Mouse (Mus musculus) fibroblast of lung, adult 2 months (primary cell): ENCODE results near the gene Syt12.

Source experiments
- DNase-seq: peaks from one replicate; pipeline ENCODE4 v3.0.0-alpha.2; 2011; ENCODE audit warnings: low read depth

The Syt12 gene

GRCm38 (mm10) chr19:4447445-4447844 is 29.8 kb downstream of the Syt12 start:
- no peak for DNase-seq

- DNase-seq = no peak
Observed at GRCm38 (mm10) chr19:4446661-4447420, 30.4 kb downstream of the Syt12 start.

DNA sequence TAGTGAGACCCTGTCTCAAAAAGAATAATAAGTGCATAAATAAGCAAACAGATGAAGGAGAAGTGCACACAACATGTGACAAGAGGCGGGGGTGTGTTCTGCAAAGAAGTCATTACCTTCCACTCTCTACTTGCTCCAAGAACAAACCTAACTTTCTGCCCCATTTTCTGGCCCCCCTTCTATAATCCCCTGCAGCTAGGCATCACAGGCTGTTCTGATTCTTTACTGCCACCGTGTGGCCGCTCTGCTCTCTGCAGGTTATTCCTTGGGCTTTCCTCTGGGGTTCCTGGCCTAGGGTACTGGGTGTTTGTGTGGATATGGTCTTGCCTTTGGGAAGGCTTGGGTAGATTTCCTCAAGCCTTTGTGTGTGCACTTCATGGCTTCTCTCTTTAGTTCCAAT is 34.8 kb downstream of the Syt12 start:
- DNase-seq = no peak

GRCm38 (mm10) chr19:4441621-4442161 is 35.6 kb downstream of the Syt12 start:
- no peak for DNase-seq

DNA sequence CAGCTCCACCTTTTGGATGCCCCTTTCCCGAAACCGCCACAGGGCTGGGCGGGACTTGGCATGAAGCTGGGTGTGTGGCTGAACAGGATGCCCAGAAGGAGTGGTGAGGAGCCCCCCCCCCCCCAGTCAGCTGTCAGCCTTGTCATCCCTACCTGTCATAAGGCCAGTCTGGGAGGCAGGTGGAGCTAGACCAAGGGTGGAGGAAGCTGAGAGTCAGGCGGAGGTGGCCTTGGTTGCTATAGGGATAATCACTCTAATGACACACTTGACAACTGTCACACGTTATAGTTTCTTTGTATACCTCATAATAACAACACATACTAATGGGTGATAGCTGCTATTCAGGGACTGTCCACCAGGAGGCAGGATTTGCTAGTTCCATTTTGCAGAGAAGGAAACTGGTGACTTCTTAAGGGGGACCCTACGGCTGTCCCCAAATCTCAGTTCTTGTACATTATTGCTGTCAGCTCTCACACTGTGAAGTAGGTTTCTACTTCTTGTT is 36.1 kb downstream of the Syt12 start:
- DNase-seq = no peak

DNA sequence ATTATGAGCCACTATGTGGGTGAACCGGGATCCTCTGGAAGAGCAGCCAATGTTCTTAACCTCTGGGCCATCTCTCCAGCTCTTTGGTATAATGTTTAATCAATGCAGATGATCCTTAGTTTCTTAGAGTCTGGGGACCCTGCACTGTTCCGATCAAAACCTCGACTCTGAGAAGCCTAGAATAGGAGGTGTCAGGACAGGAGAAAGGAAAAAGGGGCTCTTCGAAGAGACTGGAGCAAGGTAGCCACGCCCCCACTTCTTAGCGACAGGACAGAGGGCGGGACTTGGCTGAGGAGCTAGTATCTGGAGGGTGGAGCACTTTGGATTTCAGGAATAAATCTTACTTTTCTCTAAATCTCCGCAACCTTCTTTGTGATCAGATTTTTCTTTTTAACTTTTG is 37.0 kb downstream of the Syt12 start:
- no peak for DNase-seq

GRCm38 (mm10) chr19:4439161-4439801 is 38.0 kb downstream of the Syt12 start, which contains the start of gene Rhod:
Gene Rhod (minus strand): TSS chr19:4439432.
- no peak for DNase-seq

DNA sequence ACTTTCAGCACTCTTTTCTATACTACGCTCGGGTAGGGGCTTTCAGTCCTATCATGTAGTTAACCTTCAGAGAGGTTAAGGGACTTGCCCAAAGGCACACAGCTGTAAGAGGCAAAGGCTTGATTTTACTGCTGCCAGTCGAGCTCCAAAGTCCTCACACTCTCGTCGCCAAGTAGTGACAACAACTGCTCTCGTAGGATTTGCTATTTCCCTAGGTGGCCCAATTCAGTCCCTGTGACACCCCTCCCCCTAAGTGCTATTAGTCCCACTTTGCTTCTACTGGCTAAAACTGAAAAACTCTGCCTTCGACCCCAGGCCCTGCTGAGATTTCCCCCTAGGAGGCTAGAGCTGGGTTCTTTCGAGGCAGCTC is 38.5 kb downstream of the Syt12 start:
- DNase-seq = no peak

- DNase-seq = no peak
Observed at GRCm38 (mm10) chr19:4437886-4438285, 39.4 kb downstream of the Syt12 start.

GRCm38 (mm10) chr19:4436254-4436653 is 41.0 kb downstream of the Syt12 start:
- DNase-seq = no peak

DNA sequence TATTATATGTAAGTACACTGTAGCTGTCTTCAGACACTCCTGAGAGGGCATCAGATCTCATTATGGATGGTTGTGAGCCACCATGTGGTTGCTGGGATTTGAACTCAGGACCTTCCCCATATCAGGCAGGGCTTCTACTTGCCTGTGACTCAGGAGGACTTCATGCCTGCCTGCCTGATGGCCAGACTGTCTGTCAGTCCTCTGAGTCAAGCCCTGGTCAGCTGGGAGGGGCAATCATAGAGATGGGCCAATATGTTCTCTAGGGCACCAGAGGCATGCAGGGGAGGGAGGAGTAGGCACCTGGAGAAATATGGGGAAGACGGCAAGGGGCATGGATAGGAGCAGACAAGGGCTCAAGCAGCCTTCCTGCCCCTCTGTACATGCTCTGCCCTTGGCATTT is 42.2 kb downstream of the Syt12 start:
- DNase-seq = no peak

GRCm38 (mm10) chr19:4433756-4434155 is 43.5 kb downstream of the Syt12 start:
- DNase-seq = no peak

- DNase-seq = no peak
Observed at GRCm38 (mm10) chr19:4430091-4430620, 47.1 kb downstream of the Syt12 start.

DNA sequence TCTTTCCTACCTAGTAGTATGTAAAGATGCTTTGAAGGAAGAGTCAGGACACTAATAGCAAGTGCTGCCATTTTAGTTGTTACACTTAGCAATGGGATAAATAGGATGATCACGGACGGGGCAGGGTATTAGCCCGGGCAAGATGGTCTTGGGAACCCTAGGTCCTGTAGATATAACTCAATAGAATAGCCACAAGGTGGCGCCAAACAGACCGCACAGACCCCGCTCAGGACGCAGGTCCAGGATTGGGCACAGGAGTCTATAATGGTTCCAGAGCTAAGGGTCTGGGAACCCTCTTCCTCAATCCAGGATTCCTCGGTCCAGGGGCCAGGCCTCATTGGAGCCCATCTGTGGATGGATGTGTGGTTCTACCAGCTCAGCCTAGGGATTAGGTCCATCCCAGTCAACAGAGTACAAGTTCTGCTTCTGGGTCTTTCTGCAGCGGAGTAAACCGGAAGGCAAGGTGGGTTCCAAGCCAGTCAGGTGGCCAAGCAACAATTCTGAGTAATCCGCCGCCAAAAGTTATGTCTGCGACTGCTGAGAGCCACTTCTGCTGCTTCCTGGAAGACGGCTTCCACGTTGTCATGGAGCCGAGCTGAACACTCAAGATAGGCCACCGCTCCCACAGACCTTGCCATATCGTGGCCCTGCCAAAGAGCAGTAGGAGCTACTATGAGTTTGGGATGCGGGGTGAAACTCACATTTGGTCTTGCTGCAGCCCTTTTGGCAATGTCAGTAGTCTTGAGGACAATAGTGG is 51.5 kb downstream of the Syt12 start:
- no peak for DNase-seq

DNA sequence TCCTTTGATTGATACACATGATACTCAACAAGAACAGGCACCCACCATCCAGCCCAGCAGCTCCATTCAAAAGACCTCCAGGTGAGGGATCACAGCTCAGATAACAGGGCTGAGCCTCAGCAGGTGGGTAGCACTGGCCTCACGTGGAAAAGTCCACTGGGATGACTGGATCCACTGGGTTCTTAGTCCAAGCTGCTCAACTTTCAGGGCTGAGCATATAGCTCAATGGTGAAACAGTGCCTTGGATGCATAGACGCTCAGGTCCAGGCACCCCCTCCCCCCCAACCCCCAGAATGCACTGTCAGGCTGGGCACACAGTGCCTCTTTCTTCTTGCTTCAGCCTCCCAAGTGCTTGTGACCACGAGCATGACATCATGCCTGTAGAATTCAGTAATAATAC is 54.2 kb downstream of the Syt12 start:
- DNase-seq = no peak

DNA sequence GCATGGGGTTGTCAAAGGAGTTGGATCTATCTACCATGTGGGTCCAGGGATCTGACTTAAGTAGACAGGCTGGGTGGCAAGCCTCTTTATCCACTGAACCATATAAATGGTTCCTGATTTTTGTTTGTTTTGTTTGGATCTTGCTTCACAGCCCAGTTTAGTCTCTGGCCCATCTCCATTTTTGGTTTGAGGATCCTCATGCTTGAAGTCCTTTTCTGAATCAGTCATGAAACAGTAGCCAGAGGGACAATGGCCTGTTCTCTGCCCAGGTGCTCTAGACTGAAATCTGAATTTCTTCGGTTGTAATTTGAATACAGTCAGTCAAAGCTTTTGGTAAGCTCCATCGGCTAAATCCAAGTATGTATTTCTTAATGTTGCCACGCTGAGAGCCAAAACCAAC is 54.7 kb downstream of the Syt12 start:
- no peak for DNase-seq

- DNase-seq = no peak
Observed at GRCm38 (mm10) chr19:4420153-4420910, 56.9 kb downstream of the Syt12 start.

DNA sequence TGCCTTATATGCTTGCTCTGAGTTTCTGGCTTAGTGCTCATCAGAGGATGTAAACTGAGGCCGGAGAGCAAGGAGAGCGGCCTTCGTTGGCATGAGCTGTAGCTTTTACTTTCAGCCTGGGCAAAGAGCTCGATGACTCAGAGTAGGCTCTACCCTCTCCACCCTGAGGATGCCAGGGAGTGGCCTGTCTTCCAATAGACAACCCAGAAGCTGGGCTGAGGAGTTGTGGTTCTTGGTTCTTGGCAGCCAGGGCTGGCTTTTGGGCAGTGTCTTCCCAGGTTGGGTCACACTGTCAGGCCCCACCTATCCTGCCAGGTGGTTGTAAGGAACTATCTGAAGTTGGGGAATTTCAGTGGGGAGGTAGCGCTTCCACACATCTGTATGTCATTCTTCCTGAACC is 57.5 kb downstream of the Syt12 start:
- DNase-seq = no peak

- DNase-seq = no peak
Observed at GRCm38 (mm10) chr19:4417713-4418112, 59.5 kb downstream of the Syt12 start.

DNA sequence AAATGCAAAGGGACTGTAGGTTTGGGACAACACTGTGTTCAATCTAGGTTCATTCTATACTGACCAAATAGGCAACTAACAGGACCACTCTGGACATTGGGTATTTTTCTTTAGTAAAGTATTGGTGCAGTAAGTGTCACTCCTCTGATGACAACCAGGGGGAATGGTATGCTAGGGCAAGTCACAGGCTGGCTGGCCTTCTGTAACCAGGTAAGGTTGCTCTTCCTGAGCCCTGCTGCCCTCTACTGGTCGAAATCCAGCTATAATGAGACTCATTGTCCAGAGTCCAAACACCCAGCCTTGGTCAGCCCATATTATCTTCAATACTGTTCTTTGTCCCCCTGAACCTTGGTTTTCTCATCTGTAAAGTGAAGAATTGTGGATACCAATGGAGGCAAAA is 60.1 kb downstream of the Syt12 start:
- no peak for DNase-seq

DNA sequence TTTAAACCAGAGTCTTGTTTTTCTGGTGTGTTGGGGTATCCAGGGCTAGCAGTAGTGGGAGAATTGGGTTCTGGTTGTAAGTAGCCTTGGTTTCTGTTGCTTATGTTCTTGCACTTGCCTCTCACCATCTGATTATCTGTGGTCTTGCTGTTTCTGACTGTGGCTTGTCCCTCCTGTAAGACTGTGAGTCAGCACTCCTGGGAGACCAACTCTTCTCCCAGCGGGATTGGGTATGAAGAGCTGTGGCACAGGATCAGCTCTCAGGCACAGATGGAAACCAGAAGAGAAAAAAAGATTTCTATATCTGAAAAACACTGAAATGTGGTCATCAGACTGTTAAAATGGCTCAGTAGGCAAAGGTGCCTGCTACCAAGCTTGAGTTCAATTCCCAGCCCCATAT is 62.6 kb downstream of the Syt12 start:
- no peak for DNase-seq

GRCm38 (mm10) chr19:4409062-4409461 is 68.2 kb downstream of the Syt12 start:
- no peak for DNase-seq
